Mouse (Mus musculus): ENCODE data around the gene Zfp446. TPM values are rescaled to one million over a fixed set of nuclear protein-coding genes. Genes with fewer than 3 reads are reported as not detected.

The Zfp446 gene
- total RNA-seq, 1 experiment from 2014 or later = 6.0 TPM

GRCm38 (mm10) chr7:13024805-13025204 lies 47.2 kb downstream of the Zfp446 start:
- DNase-seq = peak; percentile 91

GRCm38 (mm10) chr7:13025511-13026112 lies 48.0 kb downstream of the Zfp446 start:
- DNase-seq = no peak

DNA sequence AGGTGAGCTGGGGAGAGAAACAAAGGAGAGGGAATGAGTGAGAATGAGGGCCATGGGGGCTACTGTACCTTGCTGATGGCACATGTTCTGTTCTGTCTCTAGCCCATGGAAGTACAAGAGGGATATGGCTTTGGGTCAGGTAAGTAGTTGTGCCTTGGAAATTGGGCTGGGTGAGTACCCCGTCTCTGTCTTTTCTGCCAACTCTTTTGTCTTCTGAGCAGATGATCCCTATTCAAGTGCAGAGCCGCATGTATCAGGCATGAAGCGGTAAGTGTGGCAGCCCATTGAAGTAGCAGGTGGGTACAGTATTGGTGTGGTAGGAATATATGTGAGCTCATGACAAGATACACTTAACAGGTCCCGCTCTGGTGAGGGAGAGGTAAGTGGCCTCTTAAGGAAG lies 51.3 kb downstream of the Zfp446 start:
- no peak for DNase-seq

DNA sequence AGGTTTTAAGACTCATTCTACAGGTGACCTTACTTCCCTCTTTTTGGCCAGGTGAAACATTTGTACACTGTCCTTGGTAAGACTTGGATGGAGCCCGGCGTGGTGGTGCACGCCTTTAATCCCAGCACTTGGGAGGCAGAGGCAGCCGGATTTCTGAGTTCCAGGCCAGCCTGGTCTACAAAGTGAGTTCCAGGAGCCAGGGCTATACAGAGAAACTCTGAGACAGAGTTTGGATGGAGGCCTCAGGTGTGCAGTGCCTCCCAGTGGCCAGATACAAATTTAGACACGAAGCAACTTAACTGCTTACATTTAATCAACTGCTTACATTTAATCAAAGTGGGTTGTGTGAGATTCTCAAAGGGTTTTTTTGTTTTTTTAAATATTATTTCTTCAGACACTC lies 53.4 kb downstream of the Zfp446 start:
- peak; percentile 57 for DNase-seq

DNA sequence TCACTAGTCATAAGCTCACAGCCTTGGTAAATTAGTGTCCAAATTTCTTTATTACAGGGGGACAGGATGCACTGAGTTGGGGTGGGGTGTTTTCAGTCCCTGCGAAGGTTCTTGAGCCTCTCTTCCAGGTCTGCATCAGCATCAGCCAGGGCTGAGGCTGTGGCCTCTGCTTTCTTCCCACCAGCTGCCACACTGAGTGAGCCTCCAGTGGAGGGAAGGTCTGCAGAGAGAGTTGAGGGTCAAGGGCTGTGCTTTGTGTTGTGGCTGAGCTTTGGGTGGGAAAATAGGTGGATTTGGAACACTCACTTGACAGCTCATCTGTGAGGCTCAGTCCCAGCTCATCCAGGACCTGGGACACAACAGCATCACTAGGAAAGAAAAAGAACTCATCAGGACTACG lies 54.3 kb downstream of the Zfp446 start:
- DNase-seq = no peak

DNA sequence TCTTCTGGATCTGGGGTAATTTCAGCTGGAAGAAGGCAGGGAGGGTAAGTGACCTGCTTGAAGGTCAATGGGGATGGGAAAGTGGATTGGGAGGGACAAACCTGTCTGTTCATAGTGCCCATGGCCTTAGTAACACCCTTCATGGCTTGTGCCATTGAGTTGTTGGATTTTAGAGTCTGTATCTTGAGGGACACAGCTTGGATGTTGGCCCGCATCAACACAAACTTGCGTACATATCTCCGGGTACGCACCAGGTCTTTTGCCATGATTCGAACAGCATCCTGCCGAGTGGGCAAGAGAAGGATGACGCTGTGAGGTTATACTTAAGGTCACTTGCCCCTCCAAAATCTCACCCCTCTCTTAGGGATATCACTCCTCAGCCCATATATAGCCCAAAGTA lies 54.9 kb downstream of the Zfp446 start:
- no peak for DNase-seq

GRCm38 (mm10) chr7:13033451-13034147 lies 56.0 kb downstream of the Zfp446 start:
- DNase-seq = no peak

DNA sequence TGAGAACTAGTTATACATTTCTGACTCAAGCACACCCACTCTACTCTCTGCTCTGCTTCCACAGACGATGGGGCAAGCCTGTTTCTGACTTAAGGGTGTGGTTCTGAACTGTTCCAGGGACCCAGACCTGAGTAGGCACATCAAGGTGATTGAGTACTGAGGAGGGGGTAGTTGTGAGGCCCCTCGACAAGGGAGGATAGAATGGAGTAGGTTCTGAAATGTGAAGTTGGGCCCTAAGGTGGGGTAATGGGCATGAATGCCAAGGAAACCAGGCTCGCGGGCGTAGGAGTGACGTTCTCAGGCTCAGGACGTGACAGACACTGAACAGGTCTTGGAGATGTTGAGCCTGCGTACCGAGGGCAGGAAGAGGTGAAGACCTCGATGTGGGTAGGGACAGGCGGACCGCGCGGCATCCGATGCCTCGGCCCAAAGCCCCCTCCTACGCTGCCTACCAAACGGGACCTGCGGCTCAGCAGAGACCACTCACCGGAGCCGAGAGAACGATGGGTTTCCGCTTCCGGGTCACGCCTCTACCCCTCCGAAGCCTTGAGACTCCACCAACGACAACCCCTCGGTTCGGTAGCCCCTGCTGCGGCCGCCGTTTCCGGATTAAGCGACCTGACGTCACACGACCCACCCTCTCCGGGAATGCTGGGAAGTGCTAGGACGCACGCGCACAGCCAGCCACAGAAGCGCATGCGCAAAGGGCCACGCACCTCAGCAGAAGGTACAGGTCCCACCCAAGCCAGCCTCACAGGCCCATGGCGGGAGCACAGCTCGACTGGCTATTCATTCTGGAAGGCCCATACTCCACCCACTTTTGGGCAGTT lies 56.7 kb downstream of the Zfp446 start, which contains the start of gene Chmp2a:
Chmp2a (minus strand) TSS at position 660 of the 830 bp plus-strand sequence.
- peak; percentile 98 for DNase-seq

Other genes with a start within 250 kb of the Zfp446 start
- gene Vmn2r56, start 242.8 kb upstream of the Zfp446 start, total RNA-seq (2021) = not detected in 2 replicates
- gene Zscan18, start 174.2 kb upstream of the Zfp446 start, total RNA-seq (2021) = 2.8 and 3.7 TPM in 2 replicates
- gene Zfp329, start 159.0 kb upstream of the Zfp446 start, total RNA-seq (2021) = 9.0 and 11.8 TPM in 2 replicates
- 22.8 and 23.2 TPM in 2 replicates for gene Zfp110, start 143.1 kb upstream of the Zfp446 start, total RNA-seq (2021)
- gene Zfp128, start 96.7 kb upstream of the Zfp446 start, total RNA-seq (2021) = 3.7 and 4.7 TPM in 2 replicates
- gene Zscan22, start 80.0 kb upstream of the Zfp446 start, total RNA-seq (2021) = 11.0 and 12.5 TPM in 2 replicates
- gene Rps5, start 55.6 kb upstream of the Zfp446 start, total RNA-seq (2021) = 842 and 996 TPM in 2 replicates
- 0.41 and 0.52 TPM in 2 replicates for gene Rnf225, start 50.4 kb upstream of the Zfp446 start, total RNA-seq (2021)
- 8.0 and 9.5 TPM in 2 replicates for gene Zfp324, start 12.0 kb upstream of the Zfp446 start, total RNA-seq (2021)
- gene Slc27a5, start 20.3 kb downstream of the Zfp446 start, total RNA-seq (2021) = 2.6 and 51.1 TPM in 2 replicates
- gene Trim28, start 21.3 kb downstream of the Zfp446 start, total RNA-seq (2021) = 247 and 252 TPM in 2 replicates
- gene Zbtb45, start 32.2 kb downstream of the Zfp446 start, total RNA-seq (2021) = 12.8 and 13.2 TPM in 2 replicates
- gene Chmp2a, start 57.0 kb downstream of the Zfp446 start, total RNA-seq (2021) = 173 and 179 TPM in 2 replicates
- 191 and 201 TPM in 2 replicates for gene Ube2m, start 60.4 kb downstream of the Zfp446 start, total RNA-seq (2021)
- 2.6 and 3.4 TPM in 2 replicates for gene Mzf1, start 76.9 kb downstream of the Zfp446 start, total RNA-seq (2021)
- not detected in 2 replicates for gene Vmn1r85, start 117.3 kb downstream of the Zfp446 start, total RNA-seq (2021)
- gene Vmn1r86, start 142.1 kb downstream of the Zfp446 start, total RNA-seq (2021) = not detected in 2 replicates
- gene Vmn1r87, start 162.3 kb downstream of the Zfp446 start, total RNA-seq (2021) = not detected in 2 replicates
- gene Vmn1r88, start 181.7 kb downstream of the Zfp446 start, total RNA-seq (2021) = 0.11 and 0.19 TPM in 2 replicates
- gene Vmn1r89, start 235.2 kb downstream of the Zfp446 start, total RNA-seq (2021) = not detected in 2 replicates